In the genomic region with DNA sequence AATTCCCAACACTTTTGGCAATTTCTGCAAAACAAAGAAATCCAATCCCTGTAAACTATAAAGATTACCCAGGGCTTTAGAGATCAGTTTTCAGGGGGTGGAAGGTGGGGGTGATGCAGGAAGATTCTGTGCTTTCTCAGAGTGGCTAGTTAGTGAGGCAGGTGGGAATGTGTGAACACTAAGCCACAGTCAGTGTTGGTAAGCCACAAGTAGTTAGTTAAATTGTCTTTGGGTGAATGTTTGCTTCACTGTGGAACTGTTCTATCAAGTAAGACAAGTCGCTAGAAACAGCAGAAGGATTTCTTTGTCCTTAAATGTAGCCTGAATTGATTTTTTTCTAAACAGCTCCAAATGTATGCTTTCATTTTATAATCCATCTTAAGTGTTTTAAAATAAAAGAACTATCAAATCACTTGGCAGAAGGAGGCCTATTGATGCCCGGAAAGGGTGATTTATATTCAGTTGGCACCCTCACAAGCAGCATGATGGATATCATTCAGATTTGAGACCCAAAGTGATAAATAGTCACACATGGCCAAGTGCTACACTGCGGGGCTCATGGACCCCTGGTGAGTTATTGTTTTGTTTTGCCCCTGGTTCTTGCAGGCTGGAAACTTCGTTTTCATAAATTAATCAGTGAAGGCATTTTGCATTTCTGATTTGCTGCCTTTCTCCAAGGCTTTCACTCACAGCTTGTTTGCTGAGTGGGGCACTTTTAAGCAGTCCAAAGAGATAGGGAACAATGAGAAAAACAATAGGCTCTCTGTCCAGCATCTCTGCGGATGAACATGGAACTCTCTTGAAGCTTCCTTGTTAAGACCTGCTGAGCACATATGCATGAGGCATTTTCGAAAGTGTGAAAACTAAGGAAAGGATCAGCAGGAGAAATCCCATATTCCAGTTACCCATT, we compare ENCODE assay signal across 20 mouse cellular contexts.
A peak's percentile ranks its signal among the peaks of the same experiment; 100 is the strongest.
DNase-seq lines count a peak whose midpoint lies in the region; ATAC-seq lines count a peak whose summit lies in the region.
"Had no signal": no experiment of that assay in that cellular context is flagged by ENCODE, and none has a peak within 500 bp of the region (broad histone marks: within the 10 kb centered on the region; RNA-seq: fewer than 3 reads in every experiment).

No protein-coding gene starts in this region.

- no peak overlapping the region for H3K9ac ChIP-seq in forebrain, embryonic 11.5 days (ENCODE audit: low read length)
- H3K9ac ChIP-seq in forebrain, embryonic 16.5 days (replicated peaks; ENCODE audit: low read depth, low read length), result no peak overlapping the region
- H3K9ac ChIP-seq: embryonic facial prominence, embryonic 12.5 days had no signal

- WGBS in forebrain, embryonic 11.5 days, result 30% methylated on average over 6 of the region's 6 CpGs
- 50% methylated on average over 6 of the region's 6 CpGs for WGBS in forebrain, embryonic 10.5 days
- WGBS in forebrain, embryonic 16.5 days, result 7% methylated on average over 6 of the region's 6 CpGs

- ATAC-seq in forebrain, embryonic 11.5 days (replicated peaks; ENCODE audit: low FRiP score), result peak; percentile 78
- peak; percentile 82 for ATAC-seq in forebrain, embryonic 16.5 days
- ATAC-seq in megakaryocyte, adult 5-6 weeks (ENCODE audit: poor library complexity, severe bottlenecking), result no peak
- ATAC-seq: CD4-positive, CD25-positive, alpha-beta regulatory T cell, adult 4 months had no signal

- H3K4me2 ChIP-seq in forebrain, embryonic 11.5 days (ENCODE audit: low read depth, low read length, severe bottlenecking), result no peak overlapping the region
- no peak overlapping the region for H3K4me2 ChIP-seq in forebrain, embryonic 16.5 days (ENCODE audit: low read length)
- H3K4me2 ChIP-seq: embryonic facial prominence, embryonic 12.5 days; liver, embryonic 11.5 days had no signal

- H3K4me1 ChIP-seq in forebrain, embryonic 11.5 days (replicated peaks; ENCODE audit: control insufficient read depth, insufficient read depth, low read length), result no peaks in the 10 kb centered on the region; the same call in 1 of the 2 replicates
- H3K4me1 ChIP-seq in forebrain, embryonic 10.5 days, result peaks cover 15% of the 10 kb centered on the region
- peaks cover 8% of the 10 kb centered on the region; the same call in 1 of the 2 replicates for H3K4me1 ChIP-seq in forebrain, embryonic 16.5 days (replicated peaks; ENCODE audit: control insufficient read depth, insufficient read depth, low read length)
- H3K4me1 ChIP-seq: embryonic facial prominence, embryonic 12.5 days had no signal

- no peak overlapping the region for H3K4me3 ChIP-seq in forebrain, embryonic 11.5 days (ENCODE audit: low read depth, low read length)
- H3K4me3 ChIP-seq in forebrain, embryonic 10.5 days, result no peak overlapping the region
- no peak overlapping the region for H3K4me3 ChIP-seq in forebrain, embryonic 16.5 days (replicated peaks; ENCODE audit: low read length)
- H3K4me3 ChIP-seq: embryonic facial prominence, embryonic 12.5 days; erythroblast, embryonic 14.5 days had no signal

- no peak overlapping the region for H3K27ac ChIP-seq in forebrain, embryonic 11.5 days (ENCODE audit: low read depth, low read length)
- no peak overlapping the region for H3K27ac ChIP-seq in forebrain, embryonic 10.5 days
- H3K27ac ChIP-seq in forebrain, embryonic 16.5 days (ENCODE audit: low read length), result no peak overlapping the region
- H3K27ac ChIP-seq: embryonic facial prominence, embryonic 12.5 days; stomach, postnatal 0 days had no signal

- no peaks in the 10 kb centered on the region for H3K9me3 ChIP-seq in forebrain, embryonic 11.5 days (ENCODE audit: control insufficient read depth, low read length)
- no peaks in the 10 kb centered on the region for H3K9me3 ChIP-seq in forebrain, embryonic 10.5 days
- H3K9me3 ChIP-seq in forebrain, embryonic 16.5 days (ENCODE audit: control insufficient read depth, low read length), result no peaks in the 10 kb centered on the region
- H3K9me3 ChIP-seq: embryonic facial prominence, embryonic 12.5 days had no signal

- no peak for DNase-seq in forebrain, embryonic 11.5 days (ENCODE audit: low spot score)
- DNase-seq in forebrain, embryonic 10.5 days (ENCODE audit: extremely low spot score, low spot score), result no peak
- DNase-seq in R1 (ENCODE audit: low read depth, low spot score), result peak; percentile 1
- peak; percentile 18 for DNase-seq in mesoderm, embryonic 11.5 days (ENCODE audit: low read depth, low spot score)
- no peak for DNase-seq in gastrocnemius, postnatal 25 days
- DNase-seq in embryo, embryonic 9.5 days (ENCODE audit: extremely low spot score), result no peak
- DNase-seq: adrenal gland, postnatal 14 days; cerebellum, adult 11 months; cerebellum, postnatal 25 days; gastrocnemius, postnatal 14 days; kidney, adult 11 months; lung, adult 2 months; lung, postnatal 36 days had no signal

- no peaks in the 10 kb centered on the region for H3K27me3 ChIP-seq in forebrain, embryonic 11.5 days (ENCODE audit: control insufficient read depth, insufficient read depth, low read length)
- H3K27me3 ChIP-seq in forebrain, embryonic 10.5 days (ENCODE audit: poor library complexity, severe bottlenecking), result no peaks in the 10 kb centered on the region
- no peaks in the 10 kb centered on the region for H3K27me3 ChIP-seq in forebrain, embryonic 16.5 days (replicated peaks; ENCODE audit: control insufficient read depth, insufficient read depth, low read length)
- H3K27me3 ChIP-seq: embryonic facial prominence, embryonic 12.5 days had no signal

- H3K36me3 ChIP-seq in forebrain, embryonic 11.5 days (ENCODE audit: control insufficient read depth, insufficient read depth, low read length), result no peaks in the 10 kb centered on the region
- H3K36me3 ChIP-seq in forebrain, embryonic 10.5 days (replicated peaks), result no peaks in the 10 kb centered on the region
- no peaks in the 10 kb centered on the region for H3K36me3 ChIP-seq in forebrain, embryonic 16.5 days (ENCODE audit: control insufficient read depth, insufficient read depth)
- H3K36me3 ChIP-seq: embryonic facial prominence, embryonic 12.5 days had no signal

Comparison
In these comparisons a context has a peak if more than half of its experiments do, and no peak if none do; other contexts are left out.
1. DNase-seq: peak in R1 (single experiment) and mesoderm, embryonic 11.5 days (single experiment); none in forebrain, embryonic 11.5 days (single experiment), forebrain, embryonic 10.5 days (single experiment), gastrocnemius, postnatal 25 days (single experiment) and embryo, embryonic 9.5 days (single experiment).